Mouse (Mus musculus) small intestine, adult 2 months (tissue): ENCODE data around the gene Klf12. TPM values are rescaled to one million over a fixed set of nuclear protein-coding genes. Genes with fewer than 3 reads are reported as not detected.

ENCODE experiments used
- H3K27ac ChIP-seq: fragments of 200-500 bp; 2 replicates; pipeline ENCODE4 v1.5.1; 2012; ENCODE audit warnings: low read depth, low read length, control low read depth, inconsistent platforms; ENCODE audit not compliant: insufficient read depth
- H3K27me3 ChIP-seq: fragments of 200-500 bp; 2 replicates; pipeline ENCODE4 v1.6.1; 2012; ENCODE audit warnings: mild to moderate bottlenecking, moderate library complexity, low read length, inconsistent platforms; ENCODE audit not compliant: control insufficient read depth, insufficient read depth
- H3K36me3 ChIP-seq: fragments of 200-500 bp; 2 replicates; pipeline ENCODE4 v1.6.1; 2012; ENCODE audit warnings: mild to moderate bottlenecking, low read length, control low read depth, inconsistent platforms; ENCODE audit not compliant: control insufficient read depth, insufficient read depth
- H3K4me1 ChIP-seq: fragments of 200-500 bp; 2 replicates; pipeline ENCODE4 v1.6.1; 2012; ENCODE audit warnings: low read length, inconsistent platforms, mixed read lengths; ENCODE audit not compliant: control insufficient read depth, insufficient read depth, insufficient read length
- H3K4me3 ChIP-seq: fragments of 200-500 bp; 2 replicates; pipeline ENCODE4 v1.5.1; 2012; ENCODE audit warnings: low read depth, mild to moderate bottlenecking, control low read depth, inconsistent platforms, low read length, moderate library complexity
- CTCF ChIP-seq: fragments of 200-500 bp; IDR thresholded peaks from 2 replicates; pipeline ENCODE4 v1.5.1; 2012; ENCODE audit warnings: low read depth, mild to moderate bottlenecking, control low read depth, inconsistent platforms, low read length, moderate library complexity, mixed read lengths; ENCODE audit not compliant: insufficient replicate concordance, insufficient read length; ENCODE audit errors: extremely low read depth
- POLR2A ChIP-seq: fragments of 200-500 bp; IDR thresholded peaks from 2 replicates; pipeline ENCODE4 v1.6.1; 2012; ENCODE audit warnings: low read depth, mild to moderate bottlenecking, control low read depth, inconsistent platforms, low read length, moderate library complexity
- WGBS: fragments of 180-500 bp; shearing (Covaris S2); methylation state at CpG from one replicate; pipeline ENCODE4 v1.1.7; 2018; 5-methylcytosine and 5-hydroxymethylcytosine counted together
- polyA plus RNA-seq: library from polyadenylated mRNA; depleted of rRNA; stranded (reverse); fragments of >200 nt; gene quantifications from 2 replicates; pipeline ENCODE4 v1.2.3, GENCODE M21; 2012

Gene Klf12
- polyA plus RNA-seq, 1 experiment, result 1.1 TPM

- Histone ChIP-seq H3K4me1 (no peaks in the 10 kb centered on the region), H3K27me3 (no peaks in the 10 kb centered on the region), H3K36me3 (no peaks in the 10 kb centered on the region), H3K27ac (no peak overlapping the region), H3K4me3 (no peak overlapping the region)
- 31% methylated on average over 1 of the region's 1 CpGs for WGBS
- no peak for TF ChIP-seq CTCF
- no peak for TF ChIP-seq POLR2A
Measured at GRCm38 (mm10) chr14:100231384-100231783, 53.1 kb downstream of the Klf12 start.

- 46% methylated on average over 6 of the region's 6 CpGs for WGBS
- Histone ChIP-seq H3K4me3 (no peak overlapping the region), H3K27me3 (no peaks in the 10 kb centered on the region), H3K36me3 (no peaks in the 10 kb centered on the region), H3K4me1 (no peaks in the 10 kb centered on the region), H3K27ac (no peak overlapping the region)
- TF ChIP-seq POLR2A (no peak), CTCF (no peak)
Measured at GRCm38 (mm10) chr14:100228120-100228519, 56.4 kb downstream of the Klf12 start.

- Histone ChIP-seq H3K27ac (no peak overlapping the region), H3K4me3 (no peak overlapping the region), H3K4me1 (no peaks in the 10 kb centered on the region), H3K27me3 (no peaks in the 10 kb centered on the region), H3K36me3 (no peaks in the 10 kb centered on the region)
- WGBS, result 67% methylated on average over 6 of the region's 6 CpGs
- TF ChIP-seq POLR2A, result no peak
- TF ChIP-seq CTCF, result no peak
Measured at GRCm38 (mm10) chr14:100227717-100228116, 56.8 kb downstream of the Klf12 start.

GRCm38 (mm10) chr14:100224151-100224550, 60.3 kb downstream of the Klf12 start:
- H3K4me1 ChIP-seq, result no peaks in the 10 kb centered on the region
- no peaks in the 10 kb centered on the region for H3K27me3 ChIP-seq
- WGBS, result 42% methylated on average over 4 of the region's 4 CpGs
- H3K36me3 ChIP-seq, result no peaks in the 10 kb centered on the region
- TF ChIP-seq POLR2A (no peak), CTCF (no peak)
- no peak overlapping the region for H3K4me3 ChIP-seq
- no peak overlapping the region for H3K27ac ChIP-seq

- Histone ChIP-seq H3K4me1 (no peaks in the 10 kb centered on the region), H3K27ac (no peak overlapping the region), H3K36me3 (no peaks in the 10 kb centered on the region), H3K4me3 (no peak overlapping the region), H3K27me3 (no peaks in the 10 kb centered on the region)
- WGBS, result 76% methylated on average over 4 of the region's 4 CpGs
- no peak for TF ChIP-seq POLR2A
- no peak for TF ChIP-seq CTCF
Measured at GRCm38 (mm10) chr14:100222260-100222659, 62.2 kb downstream of the Klf12 start.

- TF ChIP-seq POLR2A (no peak), CTCF (no peak)
- H3K27me3 ChIP-seq, result no peaks in the 10 kb centered on the region
- H3K4me1 ChIP-seq, result peaks cover 2% of the 10 kb centered on the region; the same call in 1 of the 2 replicates
- 40% methylated on average over 4 of the region's 4 CpGs for WGBS
- H3K27ac ChIP-seq, result no peak overlapping the region
- no peaks in the 10 kb centered on the region for H3K36me3 ChIP-seq
- H3K4me3 ChIP-seq, result no peak overlapping the region
Measured at GRCm38 (mm10) chr14:100215213-100215785, 69.2 kb downstream of the Klf12 start.

GRCm38 (mm10) chr14:100213066-100213465, 71.4 kb downstream of the Klf12 start:
- TF ChIP-seq POLR2A (no peak), CTCF (no peak)
- 48% methylated on average over 7 of the region's 7 CpGs for WGBS
- Histone ChIP-seq H3K36me3 (no peaks in the 10 kb centered on the region), H3K4me1 (peaks cover 2% of the 10 kb centered on the region; the same call in 1 of the 2 replicates), H3K27me3 (no peaks in the 10 kb centered on the region), H3K27ac (no peak overlapping the region), H3K4me3 (no peak overlapping the region)
